Mouse (Mus musculus): ENCODE measurements around the gene Cd248. TPM values are rescaled to one million over a fixed set of nuclear protein-coding genes. Genes with fewer than 3 reads are reported as not detected.

Cd248 gene
- polyA plus RNA-seq, 1 experiment from 2014 or later: 41.1 TPM

DNA sequence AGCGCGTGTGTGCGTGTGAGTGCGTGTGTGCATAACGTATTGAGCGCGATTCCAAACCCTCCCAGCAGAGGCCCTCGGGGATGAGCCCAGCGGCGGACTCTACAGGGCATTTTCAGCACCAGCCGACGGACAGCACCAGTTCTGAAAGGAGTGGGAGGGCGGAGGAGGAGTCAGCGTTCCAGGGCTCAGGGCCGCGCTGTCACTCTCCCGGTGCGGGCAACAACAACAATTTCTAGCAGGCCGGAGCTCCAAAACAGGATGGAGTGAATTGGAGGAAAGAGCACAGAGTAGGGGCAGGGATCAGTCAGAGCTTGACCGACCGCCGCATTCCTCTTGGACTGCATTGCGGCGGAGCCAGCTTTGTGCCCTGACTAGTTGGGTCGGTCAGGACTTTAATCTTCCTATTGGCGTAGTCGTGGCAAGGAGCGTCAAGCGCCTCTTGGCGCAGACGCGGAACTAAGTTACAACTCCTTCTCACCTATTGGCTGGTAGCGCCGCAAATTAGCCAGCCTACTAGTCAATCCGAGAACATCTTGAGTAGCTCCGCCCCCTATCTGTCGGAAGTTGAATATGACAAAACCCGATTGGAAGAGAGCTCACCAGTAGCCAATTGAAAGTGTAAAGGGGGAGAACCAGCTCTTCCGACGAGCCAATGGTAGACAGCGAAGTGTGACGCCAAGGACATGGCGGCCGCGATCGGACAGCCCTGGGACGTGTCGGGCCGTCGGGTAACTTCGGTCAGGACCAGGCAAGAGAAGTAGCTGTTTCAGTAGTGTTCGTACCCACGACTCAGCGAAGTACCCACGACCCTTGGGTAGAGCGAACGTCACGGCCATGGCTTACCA lies 20.2 kb downstream of the Cd248 start, which contains the start of gene Yif1a:
Gene Yif1a, plus strand, starts transcription at position 655 of the 845 bp plus-strand sequence.
- no peak within 1 kb of the TSS; the same call in 1 of the 2 replicates for H3K27ac ChIP-seq (replicated peaks; ENCODE audit: low read depth, low read length)
- DNase-seq (ENCODE audit: low spot score) (peak; percentile 97), ATAC-seq (ENCODE audit: insufficient number of reproducible peaks, low FRiP score, low TSS enrichment, low read depth) (peak; percentile 89)
- peak within 1 kb of the TSS; percentile 87 for H3K4me2 ChIP-seq (ENCODE audit: low read depth, severe bottlenecking)
- under 1% methylated on average over 58 of the region's 58 CpGs for WGBS
- peaks cover 22% of the 10 kb centered on the region for H3K4me1 ChIP-seq (ENCODE audit: control insufficient read depth, insufficient read depth, low read length)
- peak within 1 kb of the TSS; percentile 90 for H3K4me3 ChIP-seq (ENCODE audit: low read depth, low read length)
- peak within 1 kb of the TSS; percentile 62 for H3K9ac ChIP-seq (ENCODE audit: low read length)
- H3K9me3 ChIP-seq (ENCODE audit: control insufficient read depth, low read length): no peaks in the 10 kb centered on the region
- H3K27me3 ChIP-seq (ENCODE audit: control insufficient read depth, insufficient read depth, low read length): peaks cover 33% of the 10 kb centered on the region
- H3K36me3 ChIP-seq (ENCODE audit: control insufficient read depth, insufficient read depth, low read length): peaks cover 8% of the 10 kb centered on the region

DNA sequence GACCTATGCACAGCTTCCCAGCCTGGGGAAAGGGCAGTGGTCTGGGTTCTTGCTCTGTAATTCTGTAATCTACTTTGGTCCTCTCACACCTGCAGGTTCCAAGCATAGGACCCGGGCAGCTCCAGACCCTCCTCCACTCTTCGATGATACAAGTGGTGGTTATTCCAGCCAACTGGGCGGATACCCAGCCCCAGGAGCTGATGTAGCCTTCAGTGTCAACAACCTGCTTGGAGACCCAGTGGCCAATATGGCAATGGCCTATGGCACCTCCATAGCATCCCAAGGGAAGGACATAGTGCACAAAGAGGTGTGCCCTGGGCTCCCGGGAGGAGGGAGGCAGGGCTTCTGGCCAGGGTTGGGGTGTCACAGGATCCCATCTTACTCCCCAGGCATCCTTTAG lies 21.4 kb downstream of the Cd248 start:
- H3K4me2 ChIP-seq (ENCODE audit: low read depth, severe bottlenecking): peak overlapping the region; percentile 87
- H3K4me1 ChIP-seq (ENCODE audit: control insufficient read depth, insufficient read depth, low read length): peaks cover 26% of the 10 kb centered on the region
- ATAC-seq (ENCODE audit: insufficient number of reproducible peaks, low FRiP score, low TSS enrichment, low read depth): no peak
- H3K4me3 ChIP-seq (ENCODE audit: low read depth, low read length): peak overlapping the region; percentile 90
- H3K27me3 ChIP-seq (ENCODE audit: control insufficient read depth, insufficient read depth, low read length): peaks cover 21% of the 10 kb centered on the region
- no peak overlapping the region for H3K27ac ChIP-seq (replicated peaks; ENCODE audit: low read depth, low read length)
- 91% methylated on average over 4 of the region's 4 CpGs for WGBS
- peaks cover 8% of the 10 kb centered on the region for H3K36me3 ChIP-seq (ENCODE audit: control insufficient read depth, insufficient read depth, low read length)
- no peak for DNase-seq (ENCODE audit: low spot score)
- H3K9me3 ChIP-seq (ENCODE audit: control insufficient read depth, low read length): no peaks in the 10 kb centered on the region
- no peak overlapping the region for H3K9ac ChIP-seq (ENCODE audit: low read length)

DNA sequence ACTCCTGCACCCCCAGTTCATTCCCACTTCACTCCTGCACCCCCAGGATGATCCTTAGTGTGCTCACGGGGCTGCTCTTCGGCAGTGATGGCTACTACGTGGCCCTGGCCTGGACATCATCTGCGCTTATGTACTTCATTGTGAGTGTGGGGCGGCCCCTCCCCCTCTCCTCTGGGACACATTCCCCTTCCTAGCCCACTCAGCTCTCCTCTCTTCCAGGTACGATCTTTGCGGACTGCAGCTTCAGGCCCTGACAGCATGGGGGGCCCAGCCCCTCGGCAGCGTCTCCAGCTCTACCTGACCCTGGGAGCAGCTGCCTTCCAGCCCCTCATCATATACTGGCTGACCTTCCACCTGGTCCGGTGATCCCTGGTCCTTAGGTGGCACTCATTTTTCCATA lies 24.2 kb downstream of the Cd248 start:
- Histone ChIP-seq H3K27me3 (ENCODE audit: control insufficient read depth, insufficient read depth, low read length) (no peaks in the 10 kb centered on the region), H3K9me3 (ENCODE audit: control insufficient read depth, low read length) (no peaks in the 10 kb centered on the region), H3K27ac (replicated peaks; ENCODE audit: low read depth, low read length) (no peak overlapping the region), H3K36me3 (ENCODE audit: control insufficient read depth, insufficient read depth, low read length) (peaks cover 10% of the 10 kb centered on the region), H3K4me2 (ENCODE audit: low read depth, severe bottlenecking) (no peak overlapping the region; the same call in 1 of the 2 replicates), H3K9ac (ENCODE audit: low read length) (no peak overlapping the region), H3K4me1 (ENCODE audit: control insufficient read depth, insufficient read depth, low read length) (peaks cover 35% of the 10 kb centered on the region), H3K4me3 (ENCODE audit: low read depth, low read length) (no peak overlapping the region)
- no peak for ATAC-seq (ENCODE audit: insufficient number of reproducible peaks, low FRiP score, low TSS enrichment, low read depth)
- no peak for DNase-seq (ENCODE audit: low spot score)
- 92% methylated on average over 10 of the region's 10 CpGs for WGBS

DNA sequence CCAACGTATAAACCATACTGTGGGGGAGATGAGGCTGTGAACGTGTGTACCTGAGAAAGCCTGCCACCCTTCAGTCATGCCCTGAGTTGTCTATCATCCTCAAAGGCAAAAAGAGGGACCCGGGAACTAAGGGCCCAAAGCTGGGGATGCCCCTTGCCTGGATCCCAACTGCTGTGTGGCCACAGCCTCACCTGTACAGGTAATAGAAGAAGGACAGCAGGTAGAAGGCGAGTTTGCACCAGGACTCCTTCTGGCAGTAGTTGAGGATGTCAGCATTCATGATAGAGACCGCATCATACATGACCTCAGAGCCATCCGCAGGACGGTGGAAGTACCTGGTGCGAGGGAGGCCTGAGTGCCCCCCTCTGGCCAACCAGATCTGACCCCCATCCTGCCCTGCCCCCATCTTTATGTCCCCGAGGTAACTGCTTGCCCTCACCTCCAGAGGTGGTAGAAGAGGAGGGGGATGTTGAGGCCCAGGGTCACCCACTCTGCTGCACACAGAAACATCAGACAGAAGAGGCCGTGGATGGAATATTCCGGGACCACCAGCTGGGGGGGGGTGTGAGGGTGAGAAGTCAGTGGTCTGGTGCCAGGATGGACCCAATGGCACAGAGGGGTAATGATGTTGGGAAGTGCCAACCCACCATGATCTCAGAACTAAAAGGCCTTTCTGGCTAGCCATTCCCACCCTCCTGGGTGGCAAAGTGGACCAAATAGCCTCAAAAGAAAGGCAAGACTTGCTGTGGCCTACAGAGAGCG lies 25.8 kb downstream of the Cd248 start:
- H3K4me2 ChIP-seq (ENCODE audit: low read depth, severe bottlenecking): no peak overlapping the region
- WGBS: 73% methylated on average over 12 of the region's 12 CpGs
- DNase-seq (ENCODE audit: low spot score): no peak
- no peak overlapping the region for H3K9ac ChIP-seq (ENCODE audit: low read length)
- H3K4me3 ChIP-seq (ENCODE audit: low read depth, low read length): no peak overlapping the region
- no peak for ATAC-seq (ENCODE audit: insufficient number of reproducible peaks, low FRiP score, low TSS enrichment, low read depth)
- peaks cover 40% of the 10 kb centered on the region for H3K4me1 ChIP-seq (ENCODE audit: control insufficient read depth, insufficient read depth, low read length)
- H3K27ac ChIP-seq (replicated peaks; ENCODE audit: low read depth, low read length): no peak overlapping the region
- H3K36me3 ChIP-seq (ENCODE audit: control insufficient read depth, insufficient read depth, low read length): peaks cover 10% of the 10 kb centered on the region
- no peaks in the 10 kb centered on the region for H3K9me3 ChIP-seq (ENCODE audit: control insufficient read depth, low read length)
- no peaks in the 10 kb centered on the region for H3K27me3 ChIP-seq (ENCODE audit: control insufficient read depth, insufficient read depth, low read length)

DNA sequence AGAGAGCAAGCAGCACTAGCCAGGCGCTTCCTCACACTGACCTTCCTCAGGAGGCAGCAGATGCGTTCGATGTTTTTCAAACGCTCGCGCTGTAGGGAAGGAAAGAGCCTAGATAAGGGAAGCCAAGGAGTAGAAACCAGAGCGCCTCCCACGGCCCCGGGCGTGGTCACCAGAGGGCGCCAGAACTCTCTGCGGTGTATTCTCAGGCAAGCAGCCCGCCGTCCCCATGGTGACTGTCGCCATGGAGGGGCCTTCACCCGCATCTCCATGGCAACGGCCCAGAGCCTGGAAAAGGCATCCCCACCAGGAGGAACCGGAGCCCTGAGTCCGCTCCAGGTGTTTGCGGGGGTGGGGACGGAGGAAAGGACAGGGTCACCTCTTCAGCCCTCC lies 26.4 kb downstream of the Cd248 start:
- Histone ChIP-seq H3K9me3 (ENCODE audit: control insufficient read depth, low read length) (no peaks in the 10 kb centered on the region), H3K9ac (ENCODE audit: low read length) (no peak overlapping the region), H3K4me2 (ENCODE audit: low read depth, severe bottlenecking) (peak overlapping the region; percentile 3; the same call in 1 of the 2 replicates), H3K36me3 (ENCODE audit: control insufficient read depth, insufficient read depth, low read length) (peaks cover 10% of the 10 kb centered on the region), H3K27me3 (ENCODE audit: control insufficient read depth, insufficient read depth, low read length) (no peaks in the 10 kb centered on the region), H3K27ac (replicated peaks; ENCODE audit: low read depth, low read length) (no peak overlapping the region), H3K4me1 (ENCODE audit: control insufficient read depth, insufficient read depth, low read length) (peaks cover 40% of the 10 kb centered on the region), H3K4me3 (ENCODE audit: low read depth, low read length) (no peak overlapping the region)
- WGBS: under 1% methylated on average over 21 of the region's 21 CpGs
- ATAC-seq (ENCODE audit: insufficient number of reproducible peaks, low FRiP score, low TSS enrichment, low read depth) (peak; percentile 48; the same call in 1 of the 2 replicates), DNase-seq (ENCODE audit: low spot score) (peak; percentile 99)

DNA sequence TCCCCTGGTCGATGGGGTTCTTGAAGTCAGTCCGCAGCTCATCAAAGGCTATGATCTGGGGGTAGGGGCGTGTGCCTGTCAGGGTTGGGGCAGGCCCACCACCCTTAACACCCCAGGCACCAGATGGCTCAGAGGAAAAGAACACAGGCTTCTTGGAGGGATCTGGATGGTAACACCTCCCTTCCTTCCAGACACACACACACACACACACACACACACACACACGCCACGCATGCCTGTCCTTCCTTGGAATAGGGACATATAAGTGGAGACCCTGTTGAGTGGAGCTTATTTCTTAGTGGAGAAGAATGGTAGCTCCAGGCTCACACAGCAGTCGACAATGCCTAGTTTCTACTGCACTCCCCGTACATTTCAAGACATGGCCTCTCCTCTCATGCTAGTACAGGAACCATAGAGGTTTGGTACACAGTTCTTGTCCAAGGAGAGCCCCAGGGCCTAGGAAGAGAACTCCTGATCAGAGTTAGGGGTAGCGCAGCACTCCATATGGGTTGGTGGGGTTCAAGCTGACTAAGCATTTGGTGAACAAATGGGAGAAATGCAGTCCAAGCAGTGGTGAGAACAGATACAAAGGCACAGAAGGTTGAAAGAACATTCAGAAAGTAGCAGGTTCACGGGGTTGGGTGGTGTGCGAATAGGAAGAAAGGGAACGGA lies 27.0 kb downstream of the Cd248 start:
- Histone ChIP-seq H3K4me1 (ENCODE audit: control insufficient read depth, insufficient read depth, low read length) (peaks cover 39% of the 10 kb centered on the region), H3K4me3 (ENCODE audit: low read depth, low read length) (no peak overlapping the region), H3K27me3 (ENCODE audit: control insufficient read depth, insufficient read depth, low read length) (no peaks in the 10 kb centered on the region), H3K27ac (replicated peaks; ENCODE audit: low read depth, low read length) (no peak overlapping the region), H3K9me3 (ENCODE audit: control insufficient read depth, low read length) (no peaks in the 10 kb centered on the region), H3K36me3 (ENCODE audit: control insufficient read depth, insufficient read depth, low read length) (peaks cover 15% of the 10 kb centered on the region), H3K9ac (ENCODE audit: low read length) (no peak overlapping the region), H3K4me2 (ENCODE audit: low read depth, severe bottlenecking) (peak overlapping the region; percentile 3; the same call in 1 of the 2 replicates)
- ATAC-seq (ENCODE audit: insufficient number of reproducible peaks, low FRiP score, low TSS enrichment, low read depth) (peak; percentile 13; the same call in 1 of the 2 replicates), DNase-seq (ENCODE audit: low spot score) (no peak)
- WGBS: 47% methylated on average over 11 of the region's 11 CpGs

DNA sequence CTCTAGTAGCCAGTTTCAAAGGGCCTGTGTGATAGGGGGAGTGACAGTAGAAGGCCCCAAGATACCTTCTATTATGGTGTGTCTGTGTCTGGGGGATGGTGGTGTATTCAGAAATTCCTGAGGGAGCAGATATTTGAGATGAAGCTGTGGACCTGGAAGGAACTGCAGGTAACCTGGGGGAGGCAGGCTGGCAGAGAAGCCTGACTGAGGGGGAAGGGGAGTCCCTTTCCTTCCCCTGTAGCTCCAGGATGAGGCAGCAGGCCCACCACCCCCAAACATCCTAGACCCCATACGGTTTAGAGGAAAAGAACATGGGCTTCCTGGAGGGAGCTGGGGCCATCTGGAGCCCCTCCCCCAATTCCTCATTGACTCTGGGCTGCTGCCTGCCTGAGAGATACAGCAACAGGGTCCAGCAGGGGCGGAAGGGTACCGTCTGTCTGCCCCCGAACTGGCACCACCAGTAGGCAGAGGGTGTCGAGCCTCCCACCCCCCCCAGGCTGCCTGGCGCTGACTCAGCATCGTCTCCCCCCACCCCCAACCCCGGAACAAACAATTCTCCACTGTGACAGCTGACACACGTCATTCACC lies 28.1 kb downstream of the Cd248 start:
- H3K27me3 ChIP-seq (ENCODE audit: control insufficient read depth, insufficient read depth, low read length): no peaks in the 10 kb centered on the region
- 0 out of 2 replicates have a peak overlapping the region, but pooled peaks have one; percentile 0 for H3K4me2 ChIP-seq (ENCODE audit: low read depth, severe bottlenecking)
- H3K27ac ChIP-seq (replicated peaks; ENCODE audit: low read depth, low read length): no peak overlapping the region
- peaks cover 39% of the 10 kb centered on the region for H3K4me1 ChIP-seq (ENCODE audit: control insufficient read depth, insufficient read depth, low read length)
- DNase-seq (ENCODE audit: low spot score): no peak
- no peaks in the 10 kb centered on the region for H3K9me3 ChIP-seq (ENCODE audit: control insufficient read depth, low read length)
- no peak overlapping the region; the same call in 1 of the 2 replicates for H3K9ac ChIP-seq (ENCODE audit: low read length)
- WGBS: 19% methylated on average over 9 of the region's 9 CpGs
- ATAC-seq (ENCODE audit: insufficient number of reproducible peaks, low FRiP score, low TSS enrichment, low read depth): no peak
- no peak overlapping the region for H3K4me3 ChIP-seq (ENCODE audit: low read depth, low read length)
- peaks cover 18% of the 10 kb centered on the region for H3K36me3 ChIP-seq (ENCODE audit: control insufficient read depth, insufficient read depth, low read length)
